Mouse (Mus musculus) heart, postnatal 25 days (tissue): ENCODE data around the gene Traf7. TPM values are rescaled to one million over a fixed set of nuclear protein-coding genes. Genes with fewer than 3 reads are reported as not detected.

Experiments used
- DNase-seq: peaks from one replicate; pipeline ENCODE4 v3.0.0; 2022; ENCODE audit warnings: low spot score
- intact Hi-C: fragments of 180-260 bp; cut with DNase I; formaldehyde crosslinking; loops from one replicate; pipeline ENCODE4 v1.15.1; 2025
- total RNA-seq, 2 experiments: library from RNA; stranded (reverse); gene quantifications; 2 replicates each; pipeline ENCODE4 v1.2.3; 2021

Traf7 gene
- total RNA-seq, 2 experiments from 2014 or later = 43.6 to 54.1 TPM

DNA sequence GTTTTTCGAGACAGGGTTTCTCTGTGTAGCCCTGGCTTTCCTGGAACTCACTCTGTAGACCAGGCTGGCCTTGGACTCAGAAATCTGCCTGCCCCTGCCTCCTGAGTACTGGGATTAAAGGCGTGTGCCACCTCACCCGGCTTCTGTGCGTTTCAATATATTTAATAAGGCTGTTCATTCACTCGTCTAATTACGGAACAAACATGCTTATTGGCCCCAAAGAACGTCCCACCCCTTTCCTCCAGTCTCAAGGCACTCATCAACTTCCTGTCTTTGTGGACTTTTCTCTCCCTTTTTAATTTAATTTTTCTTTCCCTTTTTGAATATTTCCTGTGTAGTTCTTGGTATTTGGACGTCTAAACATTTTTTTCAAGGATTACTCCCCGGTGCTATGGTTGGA is 20.7 kb upstream of the Traf7 start:
- DNase-seq = no peak
- intact Hi-C loops = no loop called here

DNA sequence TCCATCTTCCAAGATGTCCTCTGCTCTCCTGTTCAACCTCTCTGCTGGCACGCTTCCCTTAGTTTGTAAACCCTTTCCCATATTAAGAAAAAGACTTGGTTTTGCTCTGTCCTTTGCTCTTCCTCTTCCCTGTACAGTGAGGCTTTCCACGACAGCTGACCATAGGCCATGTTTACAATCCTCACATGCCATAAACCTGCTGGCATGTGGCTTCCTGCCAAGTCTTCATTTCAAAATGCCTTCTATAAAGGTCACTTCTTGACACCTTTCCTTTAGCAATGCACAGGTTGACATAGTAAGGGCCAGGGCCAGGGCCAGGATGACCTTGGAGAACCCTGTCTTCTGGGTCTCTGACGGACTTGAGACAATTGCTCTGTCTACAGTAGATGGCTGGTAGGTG is 18.5 kb upstream of the Traf7 start:
- intact Hi-C loops = no loop called here
- no peak for DNase-seq

DNA sequence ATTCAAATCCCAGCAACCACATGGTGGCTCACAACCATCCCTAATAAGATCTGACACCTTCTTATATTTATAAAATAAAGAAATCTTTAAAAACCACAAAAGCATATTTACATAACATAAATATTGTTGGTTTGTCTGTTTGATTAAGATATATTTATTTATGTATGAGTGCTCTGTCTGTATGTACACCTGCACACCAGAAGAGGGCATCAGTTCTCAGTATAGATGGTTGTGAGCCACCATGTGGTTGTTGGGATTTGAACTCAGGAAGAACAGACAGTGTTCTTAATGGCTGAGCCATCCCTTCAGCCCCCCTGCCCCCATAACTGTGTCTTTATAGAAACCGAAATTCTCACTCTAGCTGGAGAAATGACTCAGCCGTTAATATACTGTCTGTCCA is 17.5 kb upstream of the Traf7 start:
- intact Hi-C loops = no loop called here
- DNase-seq = no peak

DNA sequence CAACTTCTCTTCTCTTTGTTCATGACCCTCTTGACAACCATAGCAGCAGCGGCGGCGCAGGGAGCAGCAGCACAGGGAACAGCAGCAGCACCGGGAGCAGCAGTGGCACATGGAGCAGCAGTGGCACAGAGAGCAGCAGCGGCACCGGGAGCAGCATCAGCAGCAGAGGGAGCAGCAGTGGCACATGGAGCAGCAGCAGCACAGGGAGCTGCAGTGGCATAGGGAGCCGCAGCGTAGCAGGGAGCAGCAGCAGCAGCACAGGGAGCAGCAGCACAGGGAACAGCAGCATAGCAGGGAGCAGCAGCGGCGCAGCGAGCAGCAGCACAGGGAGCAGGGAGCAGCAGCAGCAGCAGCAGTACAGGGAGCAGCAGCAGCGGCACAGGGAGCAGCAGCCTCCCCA is 16.9 kb upstream of the Traf7 start:
- intact Hi-C loops = no loop called here
- DNase-seq = no peak

DNA sequence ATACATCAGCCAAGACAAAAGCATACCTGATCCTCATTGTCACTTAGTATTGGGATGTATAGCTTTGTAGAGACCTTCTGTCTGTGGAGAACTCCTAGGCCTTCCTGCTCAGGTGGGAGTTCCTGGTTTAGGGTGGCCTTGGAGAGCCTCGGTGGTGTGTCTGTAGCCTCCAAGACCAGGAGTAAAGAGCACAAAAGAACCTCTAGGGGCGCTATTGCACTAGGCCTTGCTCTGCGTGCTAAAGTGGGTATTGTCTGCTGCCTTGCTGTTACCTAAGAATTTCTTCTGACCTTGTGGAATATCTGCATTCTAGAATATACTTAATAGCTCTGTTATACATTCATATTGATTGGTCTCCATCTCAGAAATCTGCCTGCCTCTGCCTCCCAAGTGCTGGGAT is 12.6 kb upstream of the Traf7 start:
- no peak for DNase-seq
- intact Hi-C loops = loop anchor here (2.0 kb wide), 2 partner anchors 44 to 114 kb away; no protein-coding TSS in a partner anchor

- intact Hi-C loops = loop anchor here (2.0 kb wide), 1 partner anchor 44 kb away; no protein-coding TSS in a partner anchor
Measured at GRCm38 (mm10) chr17:24538950-24539349, 11.2 kb upstream of the Traf7 start.

GRCm38 (mm10) chr17:24537536-24537935 is 9.8 kb upstream of the Traf7 start:
- intact Hi-C loops = no loop called here
- no peak for DNase-seq

More at GRCm38 (mm10) chr17:24538950-24539349, 11.2 kb upstream of the Traf7 start:
- no peak for DNase-seq

DNA sequence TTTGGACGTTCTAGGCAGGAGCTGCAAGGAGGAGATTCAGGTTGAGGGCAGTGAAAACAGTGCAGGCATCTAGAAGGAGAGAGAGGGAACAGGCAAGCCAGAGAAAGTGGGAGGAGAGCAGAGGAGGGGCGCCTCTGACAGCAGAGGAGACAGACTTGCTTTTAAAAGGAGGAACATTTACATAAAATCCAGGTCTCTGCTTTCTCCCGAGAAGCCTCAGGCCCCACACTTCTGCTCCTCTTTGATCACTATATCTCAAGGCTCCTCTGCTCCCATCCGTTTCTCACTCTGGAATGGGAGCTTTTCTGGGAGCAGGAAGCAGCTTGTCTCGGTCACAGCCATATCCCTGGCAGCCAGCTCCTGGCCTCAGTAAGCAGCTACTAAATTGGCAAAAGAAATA is 7.6 kb upstream of the Traf7 start:
- intact Hi-C loops = no loop called here
- no peak for DNase-seq

GRCm38 (mm10) chr17:24534160-24534718 is 6.5 kb upstream of the Traf7 start, which contains the start of gene Rab26:
Gene Rab26 (minus strand): TSS chr17:24534210.
- intact Hi-C loops = loop anchor here (5.0 kb wide), 1 partner anchor 93 kb away; no protein-coding TSS in a partner anchor
- DNase-seq = no peak

DNA sequence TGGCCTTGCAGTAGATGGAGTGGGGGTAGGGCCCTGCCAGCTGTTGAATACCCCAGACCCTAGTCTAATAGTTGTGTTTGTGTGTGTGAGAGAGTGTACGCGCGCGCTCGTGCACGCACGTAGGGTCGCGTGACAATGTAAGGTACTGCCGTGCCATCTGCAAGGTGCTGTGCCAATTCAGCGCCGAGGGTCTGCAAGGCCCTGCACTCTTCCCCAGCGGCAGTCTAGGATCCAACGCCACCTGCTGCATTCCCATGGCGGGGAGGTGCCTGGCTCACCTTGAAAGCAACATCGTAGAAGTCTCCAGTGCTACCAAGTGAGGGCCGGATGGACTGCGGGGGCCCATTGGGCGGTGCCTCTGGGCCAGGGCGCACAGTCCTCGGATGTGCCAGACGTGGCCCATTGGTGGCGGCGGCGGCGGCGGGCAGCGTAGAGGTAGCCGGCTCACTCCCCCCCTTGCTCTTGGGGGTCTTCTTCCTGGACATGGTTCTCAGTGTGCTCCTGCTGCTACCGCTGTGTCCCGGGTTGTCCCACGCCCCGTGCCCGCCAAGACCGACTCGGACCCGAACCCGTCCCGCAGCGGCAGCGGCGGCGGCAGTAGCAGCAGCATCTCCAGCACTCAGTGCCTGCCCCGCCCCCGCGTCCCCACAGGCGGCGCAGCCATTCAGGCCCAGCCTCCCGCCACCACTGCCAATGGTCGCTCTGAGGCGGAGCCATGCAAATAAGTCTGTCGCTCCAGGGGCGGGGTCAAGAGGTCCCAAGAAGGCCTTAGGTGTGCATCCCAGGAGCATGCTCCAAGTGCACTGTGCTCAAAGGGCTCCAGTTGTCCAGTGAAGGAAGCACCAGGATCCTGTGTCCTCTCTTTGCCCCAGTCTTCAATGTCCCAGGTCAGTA is 5.6 kb upstream of the Traf7 start:
- intact Hi-C loops = loop anchor here (5.0 kb wide), 1 partner anchor 94 kb away; no protein-coding TSS in a partner anchor
- peak; percentile 70 for DNase-seq

DNA sequence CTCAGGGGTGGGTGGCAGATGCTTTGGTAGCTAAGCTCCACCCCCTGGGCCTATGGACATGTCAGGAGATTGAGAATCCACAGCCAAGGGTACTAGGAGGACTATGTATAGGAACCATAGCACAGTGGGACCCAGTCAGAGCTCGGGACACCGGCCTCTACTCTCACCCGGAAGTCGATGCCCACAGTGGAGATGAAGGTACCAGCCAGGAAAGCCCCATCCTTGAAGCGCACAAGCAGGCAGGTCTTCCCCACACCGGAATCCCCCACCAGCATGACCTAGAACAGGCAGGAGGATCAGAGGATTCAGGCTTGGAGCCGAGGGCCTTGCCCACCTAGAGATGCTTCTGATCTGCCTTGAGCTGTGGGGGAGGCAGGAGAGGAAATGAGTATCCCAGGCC is 4.3 kb upstream of the Traf7 start:
- no peak for DNase-seq
- intact Hi-C loops = loop anchor here (5.0 kb wide), 1 partner anchor 95 kb away; no protein-coding TSS in a partner anchor

DNA sequence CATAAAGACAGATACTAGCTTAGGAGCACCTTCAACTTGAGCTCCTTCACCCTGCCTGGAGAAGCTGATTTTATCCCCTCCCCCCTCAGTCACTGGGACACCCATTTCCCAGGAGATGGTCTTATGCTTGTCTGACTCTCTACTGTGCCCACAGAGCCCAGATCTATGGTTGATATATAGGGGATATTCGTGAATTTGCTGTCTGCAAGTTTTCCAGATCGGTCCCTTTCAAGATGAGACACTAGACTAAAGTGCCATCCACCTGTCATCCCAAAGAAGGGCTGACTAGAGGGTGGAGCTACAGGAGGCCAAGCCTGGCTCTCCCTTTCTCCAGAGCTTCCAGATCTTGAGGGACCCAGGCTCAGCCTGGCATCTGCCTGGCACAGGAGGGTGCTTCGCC is 3.3 kb upstream of the Traf7 start:
- intact Hi-C loops = loop anchor here (5.0 kb wide), 1 partner anchor 96 kb away; no protein-coding TSS in a partner anchor
- DNase-seq = no peak

DNA sequence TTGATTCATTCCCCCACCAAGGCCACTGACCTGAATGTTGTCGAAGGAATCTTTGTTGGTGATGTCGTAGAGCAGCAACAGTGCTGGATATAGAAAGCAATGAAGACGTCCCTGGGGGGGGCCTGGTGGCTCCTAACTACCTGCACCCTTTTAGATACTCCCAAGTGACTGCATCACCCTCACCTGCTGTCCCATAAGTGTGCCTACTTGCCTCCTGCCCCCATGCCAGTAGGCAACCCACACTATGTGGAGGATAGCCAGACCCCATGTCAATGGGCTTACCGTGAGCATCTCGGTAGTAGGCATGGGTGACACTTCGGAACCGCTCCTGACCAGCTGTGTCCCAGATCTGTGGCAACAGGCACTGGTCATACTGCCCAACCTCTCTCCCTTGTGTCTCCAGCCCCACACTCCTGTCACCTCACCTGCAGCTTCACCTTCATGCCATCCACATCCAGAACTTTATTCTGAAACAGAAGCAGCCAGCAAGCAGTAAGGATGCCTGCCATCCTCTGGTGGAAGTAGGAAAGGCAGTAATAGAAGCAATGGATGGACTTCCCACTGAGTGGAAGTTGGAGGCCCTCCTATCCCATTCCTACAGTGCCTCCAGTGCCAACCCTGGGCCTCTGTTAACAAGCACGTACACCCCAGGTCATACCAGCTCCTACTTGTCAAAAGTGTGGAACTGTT is 2.8 kb upstream of the Traf7 start:
- DNase-seq = no peak
- intact Hi-C loops = loop anchor here (5.0 kb wide), 1 partner anchor 97 kb away; no protein-coding TSS in a partner anchor

DNA sequence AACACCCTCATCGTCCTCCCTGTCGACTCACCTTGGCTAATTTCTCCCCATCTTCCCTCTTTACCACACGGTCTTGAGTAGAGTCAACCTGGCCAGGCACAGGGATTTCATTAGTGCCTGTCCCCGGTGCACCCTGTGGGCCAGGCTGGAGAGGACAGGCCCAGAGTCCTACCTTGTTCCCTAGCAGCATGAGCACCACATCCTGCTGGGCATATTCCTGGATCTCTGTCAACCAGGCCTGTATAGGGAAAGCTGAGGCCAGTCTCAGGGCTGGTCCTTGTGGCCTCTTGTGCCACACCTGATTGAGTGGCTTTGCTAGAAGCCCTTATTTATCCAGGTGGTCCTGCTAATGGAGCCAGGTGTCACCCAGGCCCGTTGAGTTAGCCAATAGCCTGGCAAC is 2.1 kb upstream of the Traf7 start:
- no peak for DNase-seq
- intact Hi-C loops = loop anchor here (5.0 kb wide), 4 partner anchors 97 to 187 kb away; partner anchors contain the start of genes Rnf151, Rps2, Slc9a3r2 and Zfp598

DNA sequence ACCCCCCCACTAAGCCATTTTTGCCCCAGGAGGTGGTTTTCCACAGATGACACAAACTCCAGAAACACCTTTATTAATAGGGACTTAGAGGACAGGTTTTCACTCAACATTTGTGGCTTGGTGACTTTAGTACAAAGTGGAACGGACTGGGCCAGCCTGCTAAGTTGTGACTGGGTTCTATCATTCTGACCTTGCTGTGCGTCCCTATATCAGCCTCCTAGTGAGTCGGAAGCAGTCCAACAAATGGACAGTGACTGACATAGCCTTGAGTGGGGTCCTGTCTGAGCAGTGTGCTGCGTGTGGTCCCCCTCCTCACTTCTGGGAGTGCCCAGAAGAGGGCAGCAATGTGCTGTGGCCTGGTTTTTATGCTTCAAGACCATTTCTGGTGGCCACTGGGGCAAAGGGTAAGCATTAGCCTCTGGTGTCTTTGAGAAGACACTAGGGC is 1.3 kb upstream of the Traf7 start:
- DNase-seq = no peak
- intact Hi-C loops = loop anchor here (5.0 kb wide), 3 partner anchors 123 to 188 kb away; partner anchors contain the start of genes Rnf151, Rps2, Slc9a3r2 and Zfp598

- DNase-seq = no peak
- intact Hi-C loops = loop anchor here (5.0 kb wide), 3 partner anchors 124 to 189 kb away; partner anchors contain the start of genes Rnf151, Rps2, Slc9a3r2 and Zfp598
Measured at GRCm38 (mm10) chr17:24528560-24528918, 801 bp upstream of the Traf7 start.

DNA sequence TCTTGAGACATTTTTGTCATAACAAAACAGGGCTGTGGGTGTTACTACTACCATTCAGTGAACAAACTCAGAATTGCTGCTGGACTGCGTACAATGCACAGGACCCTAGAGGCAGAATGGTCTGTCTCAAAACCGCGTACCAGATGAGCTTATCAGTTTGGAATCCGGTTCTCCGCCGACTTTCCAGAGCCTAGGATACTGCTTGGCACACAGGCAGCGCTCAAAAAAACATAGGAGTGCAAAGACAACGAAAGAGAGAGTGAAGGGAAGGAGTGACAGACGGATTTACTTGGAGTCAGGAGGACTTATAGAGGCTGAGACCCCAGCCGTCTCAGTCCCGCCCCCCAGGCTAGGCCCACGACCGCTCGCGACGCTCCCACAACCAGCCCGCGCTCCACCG is 423 bp downstream of the Traf7 start:
- intact Hi-C loops = loop anchor here (5.0 kb wide), 3 partner anchors 125 to 190 kb away; partner anchors contain the start of genes Rnf151, Rps2, Slc9a3r2 and Zfp598
- DNase-seq = no peak

DNA sequence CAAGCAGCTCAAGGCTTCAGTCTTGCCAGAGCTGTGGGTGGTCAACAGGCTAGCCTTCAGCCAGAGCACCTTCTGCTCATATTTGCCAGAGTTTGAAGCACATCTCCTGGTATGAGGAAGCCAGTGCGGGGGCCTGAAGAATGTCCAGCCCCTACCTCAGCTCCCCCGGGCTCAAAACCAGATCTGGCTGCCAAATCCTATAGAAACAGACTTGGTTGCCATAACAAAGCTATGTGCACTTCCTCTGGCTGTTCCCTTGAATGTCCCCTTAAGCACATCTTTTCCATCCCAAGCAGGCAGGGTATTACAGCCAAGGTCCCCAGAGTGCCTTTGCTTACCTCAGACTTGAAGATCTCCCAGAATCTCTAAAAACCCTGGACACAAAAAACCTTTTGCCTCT is 3.0 kb downstream of the Traf7 start:
- no peak for DNase-seq
- intact Hi-C loops = loop anchor here (5.0 kb wide), 3 partner anchors 128 to 193 kb away; partner anchors contain the start of genes Rnf151, Rps2, Slc9a3r2 and Zfp598

GRCm38 (mm10) chr17:24520450-24520849 is 7.3 kb downstream of the Traf7 start:
- intact Hi-C loops = no loop called here
- DNase-seq = no peak
